Mouse (Mus musculus) ES-E14 (cell line): ENCODE results near the gene Nuak1.

ENCODE experiments used
- HCFC1 ChIP-seq: IDR thresholded peaks from 2 replicates; pipeline ENCODE4 v1.6.1; 2012; ENCODE audit warnings: low read length, inconsistent platforms, borderline replicate concordance; ENCODE audit not compliant: insufficient read depth
- MAFK ChIP-seq: IDR thresholded peaks from 2 replicates; pipeline ENCODE4 v1.6.1; 2014; ENCODE audit warnings: mild to moderate bottlenecking, low read depth, low read length, inconsistent platforms; ENCODE audit not compliant: insufficient read depth
- ZNF384 ChIP-seq: IDR thresholded peaks from 2 replicates; pipeline ENCODE4 v1.6.1; 2012; ENCODE audit warnings: low read depth, low read length, inconsistent platforms

GRCm38 (mm10) chr10:84456632-84457320 lies 16.4 kb upstream of the Nuak1 start:
- TF ChIP-seq HCFC1 = no peak
- no peak for TF ChIP-seq ZNF384
- no peak for TF ChIP-seq MAFK
